Mouse (Mus musculus): ENCODE data around the gene Fam174a. TPM values are rescaled to one million over a fixed set of nuclear protein-coding genes. Genes with fewer than 3 reads are reported as not detected.

Gene Fam174a
- polyA plus RNA-seq (2012; rRNA removed) = 14.6 and 17.1 TPM in 2 replicates

GRCm38 (mm10) chr1:95313393-95314228, at the start of gene Fam174a:
Fam174a (plus strand) TSS chr1:95313623.

